Mouse (Mus musculus) limb, embryonic 13.5 days (tissue): ENCODE results near the gene Mak. TPM values are rescaled to one million over a fixed set of nuclear protein-coding genes. Genes with fewer than 3 reads are reported as not detected.
A peak's percentile ranks its signal among the peaks of the same experiment; 100 is the strongest.
"Not testable (repeated sequence)": the region's sequence is repeated elsewhere in the genome, so short reads cannot be mapped to it uniquely, and the experiment has no call there.

Source experiments
- ATAC-seq: fragments of 200-750 bp; cut with Nextera tagmentation; 2 replicates; pipeline ENCODE4 v1.8.0; 2017; ENCODE audit warnings: low read depth, moderate number of reproducible peaks, moderate TSS enrichment; ENCODE audit not compliant: low FRiP score
- H3K27ac ChIP-seq: fragments of 300-500 bp; sonication (generic); 2 replicates; pipeline ENCODE4 v1.5.1; 2015; ENCODE audit warnings: inconsistent platforms, mild to moderate bottlenecking, moderate library complexity
- H3K27me3 ChIP-seq: fragments of 300-500 bp; sonication (generic); 2 replicates; pipeline ENCODE4 v1.6.1; 2015; ENCODE audit warnings: mild to moderate bottlenecking, inconsistent platforms
- H3K36me3 ChIP-seq: fragments of 300-500 bp; sonication (generic); 2 replicates; pipeline ENCODE4 v1.6.1; 2015; ENCODE audit warnings: inconsistent platforms, mild to moderate bottlenecking, moderate library complexity
- H3K4me1 ChIP-seq: fragments of 300-500 bp; sonication (generic); 2 replicates; pipeline ENCODE4 v1.6.1; 2015; ENCODE audit warnings: inconsistent platforms
- H3K4me2 ChIP-seq: fragments of 300-500 bp; sonication (generic); replicated peaks from 2 replicates; pipeline ENCODE4 v1.6.1; 2015; ENCODE audit warnings: inconsistent platforms, mild to moderate bottlenecking, moderate library complexity
- H3K4me3 ChIP-seq: fragments of 300-500 bp; sonication (generic); 2 replicates; pipeline ENCODE4 v1.5.1; 2015; ENCODE audit warnings: moderate library complexity, mild to moderate bottlenecking, inconsistent platforms
- H3K9ac ChIP-seq: fragments of 300-500 bp; sonication (generic); 2 replicates; pipeline ENCODE4 v1.6.1; 2015; ENCODE audit warnings: mild to moderate bottlenecking, inconsistent platforms
- H3K9me3 ChIP-seq: fragments of 300-500 bp; sonication (generic); 2 replicates; pipeline ENCODE4 v1.6.1; 2016; ENCODE audit warnings: inconsistent platforms
- WGBS: fragments of 180-500 bp; shearing (Covaris S2); methylation state at CpG from one replicate; pipeline ENCODE4 v1.1.7; 2015; 5-methylcytosine and 5-hydroxymethylcytosine counted together
- polyA plus RNA-seq: library from polyadenylated mRNA; unstranded; fragments of >200 nt; fragmentation: Nextera tagmentation; extraction: Ambion mirVana; gene quantifications from 2 replicates; pipeline ENCODE4 v1.2.1, GENCODE M21; 2015

The Mak gene
- polyA plus RNA-seq, 1 experiment from 2014 or later, result 0.55 TPM

- 44% methylated on average over 12 of the region's 12 CpGs for WGBS
- no peak for ATAC-seq
Observed at GRCm38 (mm10) chr13:41016797-41017405, 62.6 kb downstream of the Mak start.

DNA sequence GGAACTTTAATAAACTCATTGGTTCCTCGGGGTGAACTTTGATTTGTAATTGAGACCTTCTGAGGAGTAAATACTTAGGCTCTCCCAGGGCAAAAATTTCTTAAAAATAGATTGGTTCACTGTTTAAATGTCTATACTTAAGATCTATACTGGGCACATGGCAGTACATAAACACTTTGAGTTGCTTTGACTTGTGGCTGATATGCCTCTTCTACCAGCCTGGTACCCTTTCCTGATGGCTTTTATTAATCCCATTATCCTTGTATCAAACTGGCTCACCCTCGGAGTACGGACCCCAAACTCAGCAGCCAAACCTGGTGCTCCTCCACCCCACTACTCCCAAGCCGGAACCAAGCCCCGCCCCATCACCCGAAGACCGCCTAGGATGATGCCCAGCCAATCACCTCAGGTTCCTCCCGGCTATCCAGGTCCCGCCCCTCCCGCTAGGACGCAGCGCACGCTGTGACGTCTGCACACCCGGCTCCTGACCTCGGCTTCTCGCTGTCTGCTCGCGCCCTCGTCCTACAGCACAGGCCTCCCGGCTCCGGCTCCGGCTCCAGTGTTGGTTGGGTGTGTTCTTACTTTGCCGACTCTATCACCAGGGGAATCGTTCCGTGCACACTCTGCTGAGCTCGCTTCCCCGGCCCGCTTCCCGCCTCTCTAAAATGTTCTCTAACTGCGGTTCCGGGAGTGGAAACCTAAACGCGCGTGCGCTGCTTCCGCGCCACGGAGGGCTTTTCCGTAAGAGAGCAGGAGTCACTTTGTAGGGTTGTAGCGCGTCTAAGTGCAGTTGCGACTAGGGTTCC is 63.5 kb downstream of the Mak start, which contains the start of gene Tmem14c:
Gene Tmem14c (plus strand): TSS at position 464 of the 806 bp plus-strand sequence.
- peak; percentile 100 for ATAC-seq
- H3K4me1 ChIP-seq, result peaks cover 17% of the 10 kb centered on the region
- peak within 1 kb of the TSS; percentile 90 for H3K4me2 ChIP-seq
- H3K9me3 ChIP-seq, result no peaks in the 10 kb centered on the region
- H3K27me3 ChIP-seq, result no peaks in the 10 kb centered on the region
- peak within 1 kb of the TSS; percentile 90 for H3K27ac ChIP-seq
- peak within 1 kb of the TSS; percentile 78 for H3K9ac ChIP-seq
- H3K36me3 ChIP-seq, result peaks cover 65% of the 10 kb centered on the region
- H3K4me3 ChIP-seq, result peak within 1 kb of the TSS; percentile 73
- WGBS, result under 1% methylated on average over 43 of the region's 43 CpGs

More at GRCm38 (mm10) chr13:41016797-41017405, 62.6 kb downstream of the Mak start:
- peak overlapping the region; percentile 73 for H3K4me3 ChIP-seq
- H3K36me3 ChIP-seq, result peaks cover 66% of the 10 kb centered on the region
- H3K4me1 ChIP-seq, result peaks cover 17% of the 10 kb centered on the region
- peak overlapping the region; percentile 90 for H3K4me2 ChIP-seq
- H3K27ac ChIP-seq, result peak overlapping the region; percentile 90
- H3K27me3 ChIP-seq, result no peaks in the 10 kb centered on the region
- H3K9ac ChIP-seq, result peak overlapping the region; percentile 78
- no peaks in the 10 kb centered on the region for H3K9me3 ChIP-seq

DNA sequence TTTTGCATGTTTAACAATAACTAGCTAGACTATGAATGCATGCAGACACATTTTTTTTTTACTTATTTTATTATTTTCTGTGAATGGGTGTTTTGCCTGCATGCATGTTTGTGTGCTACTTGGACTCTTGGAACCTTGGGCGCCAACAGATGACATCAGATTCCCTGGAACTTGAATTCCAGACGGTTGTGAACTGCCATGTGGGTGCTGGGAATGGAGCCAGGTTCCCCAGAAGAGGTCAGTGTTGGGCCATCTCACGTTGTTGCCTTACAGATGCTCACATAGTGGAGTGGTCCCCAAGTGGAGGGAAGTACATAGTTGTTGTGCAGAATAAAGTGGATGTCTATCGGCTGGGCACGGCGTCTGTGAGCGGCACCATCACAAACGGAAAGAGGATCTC is 70.6 kb downstream of the Mak start:
- no peak overlapping the region for H3K4me2 ChIP-seq
- H3K9ac ChIP-seq, result no peak overlapping the region
- no peaks in the 10 kb centered on the region for H3K9me3 ChIP-seq
- H3K4me1 ChIP-seq, result no peaks in the 10 kb centered on the region
- 84% methylated on average over 8 of the region's 8 CpGs for WGBS
- H3K27me3 ChIP-seq, result no peaks in the 10 kb centered on the region
- no peak overlapping the region for H3K4me3 ChIP-seq
- ATAC-seq, result no peak
- peaks cover 92% of the 10 kb centered on the region for H3K36me3 ChIP-seq
- no peak overlapping the region for H3K27ac ChIP-seq

GRCm38 (mm10) chr13:41008271-41008670 is 71.2 kb downstream of the Mak start:
- WGBS, result 94% methylated on average over 10 of the region's 10 CpGs
- Histone ChIP-seq H3K36me3 (peaks cover 89% of the 10 kb centered on the region), H3K4me1 (no peaks in the 10 kb centered on the region), H3K4me3 (no peak overlapping the region), H3K9ac (no peak overlapping the region), H3K4me2 (no peak overlapping the region), H3K27me3 (no peaks in the 10 kb centered on the region), H3K9me3 (no peaks in the 10 kb centered on the region), H3K27ac (no peak overlapping the region)
- no peak for ATAC-seq

- 90% methylated on average over 4 of the region's 4 CpGs for WGBS
- Histone ChIP-seq H3K36me3 (peaks cover 74% of the 10 kb centered on the region), H3K27me3 (no peaks in the 10 kb centered on the region)
Observed at GRCm38 (mm10) chr13:41006244-41006643, 73.3 kb downstream of the Mak start.

DNA sequence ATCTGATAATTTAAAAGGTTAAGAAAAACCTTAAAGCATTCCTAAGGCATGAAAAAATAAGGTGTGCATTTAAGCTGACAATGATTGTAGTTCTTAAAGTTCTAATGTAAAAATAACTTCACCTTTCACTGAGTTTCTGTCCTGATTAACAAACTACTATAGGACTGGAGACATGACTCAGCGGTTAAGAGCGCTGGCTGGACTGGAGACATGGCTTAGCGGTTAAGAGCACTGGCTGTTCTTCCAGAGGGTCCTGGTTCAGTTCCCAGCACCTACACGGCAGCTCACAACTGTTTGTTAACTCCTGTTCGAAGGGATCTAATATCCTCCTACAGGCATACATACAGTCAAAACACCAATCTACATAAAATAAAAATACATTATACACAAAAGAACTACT is 77.5 kb downstream of the Mak start:
- Histone ChIP-seq H3K27ac (no peak overlapping the region), H3K9ac (no peak overlapping the region), H3K9me3 (no peaks in the 10 kb centered on the region), H3K4me2 (peak overlapping the region; percentile 90), H3K27me3 (no peaks in the 10 kb centered on the region), H3K4me3 (peak overlapping the region; percentile 96), H3K36me3 (peaks cover 32% of the 10 kb centered on the region), H3K4me1 (peaks cover 12% of the 10 kb centered on the region)
- WGBS, result 82% methylated on average over 5 of the region's 5 CpGs
- no peak for ATAC-seq

More at GRCm38 (mm10) chr13:41006244-41006643, 73.3 kb downstream of the Mak start:
- ATAC-seq, result no peak
- H3K4me2 ChIP-seq, result no peak overlapping the region
- no peak overlapping the region for H3K9ac ChIP-seq
- H3K4me3 ChIP-seq, result no peak overlapping the region
- H3K4me1 ChIP-seq, result peaks cover 8% of the 10 kb centered on the region
- H3K27ac ChIP-seq, result no peak overlapping the region
- no peaks in the 10 kb centered on the region for H3K9me3 ChIP-seq

DNA sequence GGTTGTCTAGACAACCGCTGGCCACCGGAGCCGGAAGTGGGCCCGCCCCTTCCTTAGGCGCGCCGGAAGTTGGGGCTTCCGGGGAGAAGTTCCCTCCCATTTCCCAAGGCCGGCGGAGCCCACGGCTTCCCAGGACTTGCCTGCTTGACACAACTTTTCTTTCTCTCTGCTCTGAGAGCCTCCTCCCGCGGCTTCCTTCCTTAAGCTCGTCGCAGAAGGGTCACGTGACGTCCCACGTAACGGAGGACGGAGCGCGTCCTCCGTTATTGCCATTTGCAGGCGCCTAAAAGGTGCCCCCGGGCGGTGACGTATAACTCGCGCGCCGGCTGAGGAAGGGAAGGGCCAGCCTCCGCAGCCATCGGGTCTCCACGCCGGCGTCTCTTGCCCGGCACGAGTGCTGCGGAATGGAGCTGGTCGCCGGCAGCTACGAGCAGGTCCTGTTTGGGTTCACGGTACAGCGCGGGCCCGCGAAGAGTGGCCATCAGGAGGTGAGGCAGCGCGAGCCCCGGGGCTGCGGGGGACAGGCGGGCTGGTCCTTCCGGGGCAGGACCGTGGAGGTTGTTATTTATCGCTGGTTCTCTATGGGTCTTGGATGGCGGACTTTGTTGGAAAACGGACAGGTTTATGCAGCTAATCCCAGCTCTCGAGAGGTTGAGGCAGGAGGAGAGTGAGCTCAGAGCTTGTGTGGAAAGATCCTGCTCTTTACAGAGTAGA is 78.4 kb downstream of the Mak start, which contains the start of gene Pak1ip1:
Gene Pak1ip1 (plus strand): TSS at position 98 of the 714 bp plus-strand sequence.
- WGBS, result under 1% methylated on average over 58 of the region's 58 CpGs
- Histone ChIP-seq H3K4me2 (peak within 1 kb of the TSS; percentile 90), H3K4me1 (peaks cover 12% of the 10 kb centered on the region), H3K27ac (peak within 1 kb of the TSS; percentile 94), H3K36me3 (peaks cover 23% of the 10 kb centered on the region), H3K4me3 (peak within 1 kb of the TSS; percentile 96), H3K9me3 (no peaks in the 10 kb centered on the region), H3K27me3 (no peaks in the 10 kb centered on the region), H3K9ac (peak within 1 kb of the TSS; percentile 91)
- ATAC-seq, result peak; percentile 97

GRCm38 (mm10) chr13:41000140-41000925 is 79.2 kb downstream of the Mak start:
- Histone ChIP-seq H3K27me3 (no peaks in the 10 kb centered on the region), H3K9me3 (no peaks in the 10 kb centered on the region), H3K9ac (peak overlapping the region; percentile 91), H3K4me2 (peak overlapping the region; percentile 90), H3K4me3 (peak overlapping the region; percentile 96), H3K27ac (peak overlapping the region; percentile 94), H3K4me1 (peaks cover 12% of the 10 kb centered on the region), H3K36me3 (peaks cover 15% of the 10 kb centered on the region)
- ATAC-seq, result peak; percentile 16; the same call in 1 of the 2 replicates
- WGBS, result 2% methylated on average over 25 of the region's 25 CpGs

- not testable (repeated sequence) for H3K4me3 ChIP-seq, H3K9ac ChIP-seq, H3K27ac ChIP-seq, ATAC-seq, H3K4me2 ChIP-seq, H3K27me3 ChIP-seq, H3K9me3 ChIP-seq, H3K36me3 ChIP-seq
- 89% methylated on average over 5 of the region's 5 CpGs for WGBS
- H3K4me1 ChIP-seq, result peaks cover 12% of the 10 kb centered on the region
Observed at GRCm38 (mm10) chr13:40998537-40998936, 81.0 kb downstream of the Mak start.

DNA sequence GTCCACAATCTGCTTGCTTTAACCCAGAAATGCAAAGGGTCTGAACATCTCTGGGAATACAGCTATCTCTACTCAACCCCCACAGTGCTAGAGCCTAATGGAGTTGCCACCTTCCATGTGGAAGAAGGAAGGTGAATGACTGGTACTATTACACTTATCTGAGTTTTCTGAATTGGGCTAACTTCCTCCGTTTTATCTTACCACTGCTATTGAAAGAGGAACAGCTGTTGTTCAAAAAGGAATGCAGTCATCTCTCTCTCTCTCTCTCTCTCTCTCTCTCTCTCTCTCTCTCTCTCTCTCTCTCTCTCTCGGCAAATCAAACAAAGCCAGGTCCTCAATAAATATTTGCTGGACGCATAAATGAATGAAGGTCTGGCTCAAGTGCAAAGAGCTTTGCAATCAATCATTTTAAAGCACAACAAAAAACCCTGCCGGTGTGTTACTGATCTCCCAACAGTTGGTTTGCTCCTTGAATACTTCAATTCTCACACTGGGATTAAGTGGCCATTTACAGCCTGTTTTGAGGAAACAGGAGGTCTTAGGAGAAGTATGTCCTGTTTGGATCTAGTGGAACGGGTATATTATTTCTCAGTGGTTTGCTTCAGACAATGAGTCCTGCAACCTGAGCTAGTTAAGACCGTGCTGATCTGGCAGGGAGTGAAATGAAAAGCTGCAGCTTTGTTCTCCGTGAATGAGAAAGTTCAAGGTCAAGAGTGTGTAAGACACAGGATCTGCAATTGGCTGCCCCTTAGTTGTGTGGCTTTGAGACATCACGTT is 84.8 kb downstream of the Mak start:
- 32% methylated on average over 8 of the region's 8 CpGs for WGBS
- Histone ChIP-seq H3K4me1 (no peaks in the 10 kb centered on the region), H3K4me3 (no peak overlapping the region), H3K27ac (no peak overlapping the region), H3K36me3 (no peaks in the 10 kb centered on the region), H3K9me3 (no peaks in the 10 kb centered on the region), H3K9ac (no peak overlapping the region), H3K27me3 (no peaks in the 10 kb centered on the region), H3K4me2 (no peak overlapping the region)
- ATAC-seq, result peak; percentile 57

GRCm38 (mm10) chr13:40988418-40988817 is 91.1 kb downstream of the Mak start:
- 63% methylated on average over 2 of the region's 2 CpGs for WGBS
- Histone ChIP-seq H3K27me3 (no peaks in the 10 kb centered on the region), H3K36me3 (no peaks in the 10 kb centered on the region), H3K4me3 (no peak overlapping the region), H3K4me1 (no peaks in the 10 kb centered on the region), H3K27ac (no peak overlapping the region), H3K9ac (no peak overlapping the region), H3K4me2 (no peak overlapping the region), H3K9me3 (no peaks in the 10 kb centered on the region)
- ATAC-seq, result no peak
